Mouse (Mus musculus) heart, postnatal 0 days (tissue): Measurements from ENCODE around the gene Tmem26.

ENCODE experiments used
- CTCF ChIP-seq: IDR thresholded peaks from 2 replicates; pipeline ENCODE4 v1.5.1; 2016; ENCODE audit warnings: antibody characterized with exemption, control low read depth, low read depth
- EP300 ChIP-seq: IDR thresholded peaks from 2 replicates; pipeline ENCODE4 v1.6.1; 2016; ENCODE audit warnings: antibody characterized with exemption, low read depth

- no peak for TF ChIP-seq EP300
- no peak for TF ChIP-seq CTCF
These were observed 76.4 kb downstream of the Tmem26 start for GRCm38 (mm10) chr10:68799883-68800282.
